Mouse (Mus musculus) frontal cortex, postnatal 14 days (tissue): ENCODE data around the gene Extl1.
"Not testable (repeated sequence)": the region's sequence is repeated elsewhere in the genome, so short reads cannot be mapped to it uniquely, and the experiment has no call there.

Experiments used
- DNase-seq, 2 experiments: peaks; one replicate each; pipeline ENCODE4 v3.0.0; 2022; ENCODE audit warnings: low spot score in 2 of 2

The Extl1 gene

GRCm38 (mm10) chr4:134383750-134384149 lies at the start of gene Extl1:
TSS of gene Extl1 (minus strand) at chr4:134383850.
- not testable (repeated sequence) for DNase-seq

- DNase-seq = no peak
These were observed 49.2 kb upstream of the Extl1 start for GRCm38 (mm10) chr4:134432686-134433360.

- peak; percentile 82 to 91 for DNase-seq
These were observed 46.8 kb upstream of the Extl1 start for GRCm38 (mm10) chr4:134430381-134431004.

- no peak for DNase-seq
These were observed 41.4 kb upstream of the Extl1 start for GRCm38 (mm10) chr4:134425088-134425487.

GRCm38 (mm10) chr4:134423949-134424348 lies 40.3 kb upstream of the Extl1 start:
- DNase-seq = no peak

GRCm38 (mm10) chr4:134421971-134422370 lies 38.3 kb upstream of the Extl1 start:
- no peak for DNase-seq

GRCm38 (mm10) chr4:134417111-134417510 lies 33.5 kb upstream of the Extl1 start:
- DNase-seq = no peak

- no peak for DNase-seq
These were observed 33.0 kb upstream of the Extl1 start for GRCm38 (mm10) chr4:134416602-134417001.

GRCm38 (mm10) chr4:134416177-134416576 lies 32.5 kb upstream of the Extl1 start:
- no peak for DNase-seq

GRCm38 (mm10) chr4:134409286-134409685 lies 25.6 kb upstream of the Extl1 start:
- DNase-seq = no peak

- no peak for DNase-seq
These were observed 20.1 kb upstream of the Extl1 start for GRCm38 (mm10) chr4:134403721-134404120.

- no peak for DNase-seq
These were observed 19.1 kb upstream of the Extl1 start for GRCm38 (mm10) chr4:134402571-134403262.

- DNase-seq = no peak
These were observed 18.4 kb upstream of the Extl1 start for GRCm38 (mm10) chr4:134401856-134402570.

GRCm38 (mm10) chr4:134401181-134401661 lies 17.6 kb upstream of the Extl1 start:
- DNase-seq = peak; percentile 64 to 80

- DNase-seq = no peak
These were observed 16.6 kb upstream of the Extl1 start for GRCm38 (mm10) chr4:134400206-134400605.

GRCm38 (mm10) chr4:134397732-134398131 lies 14.1 kb upstream of the Extl1 start:
- no peak for DNase-seq

- DNase-seq = no peak
These were observed 13.5 kb upstream of the Extl1 start for GRCm38 (mm10) chr4:134397121-134397520.

- peak; percentile 91 to 96 for DNase-seq
These were observed 12.6 kb upstream of the Extl1 start, which contains the start of gene Pafah2 for GRCm38 (mm10) chr4:134395977-134396825. TSS of gene Pafah2 (plus strand) at chr4:134396320.

GRCm38 (mm10) chr4:134395142-134395541 lies 11.5 kb upstream of the Extl1 start:
- DNase-seq = no peak

- DNase-seq = no peak
These were observed 9.4 kb upstream of the Extl1 start for GRCm38 (mm10) chr4:134393026-134393425.

- DNase-seq = no peak
These were observed 8.9 kb upstream of the Extl1 start for GRCm38 (mm10) chr4:134392595-134392994.
